Mouse (Mus musculus) T-helper 17 cell (primary cell): ENCODE results near the gene Zbtb44.

Source experiments
- in situ Hi-C, 2 experiments: fragments of 300-600 bp; cut with MboI, MseI; formaldehyde crosslinking; loops; 1 replicate in 1 of 2; 2 replicates in 1 of 2; pipeline ENCODE4 v1.15.1; 2025; ENCODE audit warnings: high pct_unique_total_duplicates in 2 of 2

Gene Zbtb44

DNA sequence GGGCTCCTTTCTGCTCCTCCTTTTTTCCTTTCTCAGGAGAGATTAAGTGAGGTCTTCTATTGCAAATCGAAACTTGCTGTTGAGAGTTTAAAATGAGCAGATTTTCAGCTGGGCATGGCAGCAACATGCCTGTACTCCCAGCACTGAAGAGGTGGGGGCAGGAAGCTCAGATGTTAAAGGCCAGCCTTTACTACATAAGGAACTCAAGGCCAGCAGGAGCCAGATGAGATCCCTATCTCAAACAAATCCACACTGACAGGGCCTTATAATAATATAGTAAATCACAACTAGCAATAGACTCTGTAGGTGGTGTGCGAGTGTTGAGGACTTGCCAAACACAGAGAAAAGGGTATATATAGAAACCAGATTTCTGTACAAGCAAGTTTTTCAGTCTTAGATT, 28.3 kb downstream of the Zbtb44 start:
- in situ Hi-C loops = loop anchor here in 1 of 2 experiments (10.0 kb wide), 1 partner anchor 784 kb away; no protein-coding TSS in a partner anchor

DNA sequence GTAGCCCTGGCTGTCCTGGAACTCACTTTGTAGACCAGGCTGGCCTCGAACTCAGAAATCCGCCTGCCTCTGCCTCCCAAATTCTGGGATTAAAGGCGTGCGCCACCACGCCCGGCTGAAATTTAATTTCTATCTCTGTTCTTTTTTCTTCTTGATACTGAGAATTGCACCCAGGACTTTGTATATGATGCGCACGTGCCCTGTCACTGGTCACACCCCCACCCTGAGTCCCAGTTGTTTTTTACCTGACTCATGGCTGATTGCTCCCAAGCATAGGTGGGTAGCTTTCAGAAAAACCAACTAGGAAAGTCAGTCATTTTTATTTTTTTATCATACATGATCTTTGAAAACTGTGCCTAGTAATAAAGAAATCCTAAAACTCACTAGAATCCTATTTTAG, 40.3 kb downstream of the Zbtb44 start:
- in situ Hi-C loops = no loop called here

DNA sequence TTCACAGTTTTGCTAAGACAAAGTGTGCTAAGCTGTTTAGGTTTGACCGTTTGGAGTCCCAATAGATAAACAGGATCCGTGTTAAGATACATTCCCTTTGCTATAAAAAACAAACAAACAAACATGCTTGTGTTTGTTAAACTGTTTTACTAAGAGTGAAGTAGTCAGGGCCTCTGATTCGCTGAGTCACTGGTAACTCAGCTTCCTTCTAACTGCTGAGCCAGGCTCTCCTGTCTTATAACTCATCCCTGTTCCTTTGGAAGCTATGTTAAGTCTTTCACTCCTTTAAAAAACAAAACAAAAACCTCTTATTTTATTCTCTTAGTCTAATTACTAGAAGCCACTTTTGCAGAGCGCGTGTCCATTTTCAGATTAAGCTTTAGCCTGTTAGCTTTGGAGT, 41.8 kb downstream of the Zbtb44 start:
- in situ Hi-C loops = no loop called here

DNA sequence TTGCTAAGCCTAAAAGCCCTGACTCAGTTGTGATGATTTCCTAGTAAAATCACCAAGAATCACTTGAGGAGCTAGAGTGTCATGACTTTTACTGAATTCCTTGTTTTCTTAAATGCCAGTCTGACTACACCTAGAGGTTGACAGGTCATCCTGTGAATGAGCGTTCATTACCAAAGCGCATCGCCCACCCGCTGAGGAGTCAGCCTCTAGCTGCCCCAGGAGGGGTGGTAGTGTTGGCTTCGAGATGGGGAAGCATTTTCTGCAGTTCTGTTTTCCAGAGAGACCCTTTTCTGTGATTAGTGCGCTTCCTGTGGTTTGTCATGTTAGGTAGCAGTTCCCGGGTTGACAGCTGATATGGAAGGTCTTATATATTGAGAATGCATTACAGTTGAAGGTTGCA, 43.4 kb downstream of the Zbtb44 start:
- in situ Hi-C loops = no loop called here

DNA sequence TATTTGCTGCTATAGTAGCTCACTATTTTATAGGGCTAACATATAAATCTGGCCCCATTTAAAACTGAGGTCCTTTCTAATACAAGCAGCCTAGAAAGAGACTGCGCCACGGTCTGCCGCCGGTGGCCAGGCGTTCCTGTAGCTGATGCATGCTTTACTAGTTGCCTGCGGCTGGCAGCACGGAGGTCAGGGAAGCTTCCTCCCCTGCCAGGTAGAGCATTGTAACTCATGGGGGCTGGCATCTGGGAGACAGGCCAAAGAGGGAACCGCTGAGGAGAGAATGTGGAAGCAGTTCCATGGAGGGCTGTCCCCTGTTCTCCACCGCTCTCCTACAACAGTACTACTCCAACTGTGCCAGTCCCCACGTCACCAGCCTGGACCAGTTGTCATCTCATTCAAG, 44.4 kb downstream of the Zbtb44 start:
- in situ Hi-C loops = no loop called here

DNA sequence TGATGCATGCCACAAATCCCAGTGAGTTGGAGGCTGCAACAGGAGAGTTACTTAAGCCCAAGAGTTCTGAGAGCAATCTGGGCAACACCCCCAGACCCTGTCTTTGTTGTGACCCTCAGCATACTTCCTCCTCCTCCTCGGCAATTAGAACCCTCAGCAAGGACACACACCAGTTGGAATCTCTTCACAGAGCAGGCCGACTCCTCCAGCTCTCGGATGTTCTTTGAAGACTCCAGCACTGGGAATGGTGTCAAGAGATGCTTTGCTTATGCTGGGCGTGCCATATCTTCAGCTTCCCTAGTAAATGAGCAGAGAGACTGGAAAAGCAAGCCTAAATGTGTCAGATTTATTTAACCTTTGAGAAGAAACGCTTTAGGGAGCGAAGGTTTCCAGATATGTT, 50.3 kb downstream of the Zbtb44 start:
- in situ Hi-C loops = loop anchor here in 1 of 2 experiments (5.0 to 10.0 kb wide), 3 partner anchors 598 to 1416 kb away; no protein-coding TSS in a partner anchor

DNA sequence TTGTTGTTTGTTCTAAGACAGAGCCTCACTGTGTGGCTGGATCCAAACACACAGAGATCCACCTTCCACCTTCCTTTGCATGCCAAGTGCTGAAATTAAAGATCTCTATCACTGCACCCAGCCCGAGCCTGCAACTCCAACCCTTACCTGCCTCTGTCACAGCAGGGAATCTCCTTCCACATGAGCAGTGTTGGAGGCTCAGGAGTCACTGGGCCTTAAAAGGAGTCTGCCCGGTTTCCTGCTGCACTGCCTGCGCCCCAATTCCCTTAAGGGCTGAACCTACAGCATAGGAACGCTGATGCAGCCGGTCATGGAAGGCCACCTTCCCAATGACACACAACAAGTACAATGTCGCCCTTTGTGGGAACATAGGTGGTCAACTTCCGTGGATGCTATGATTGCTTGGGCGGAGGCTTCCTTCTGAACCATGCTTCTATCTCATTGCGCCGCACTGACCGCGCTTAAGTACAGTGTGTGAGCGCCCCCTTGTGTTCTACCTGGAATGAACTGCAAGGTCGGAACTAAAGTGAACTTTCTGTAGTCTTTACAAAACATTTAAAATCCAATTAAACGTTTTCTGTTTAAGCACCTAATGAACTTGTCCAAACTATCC, 51.7 kb downstream of the Zbtb44 start:
- in situ Hi-C loops = loop anchor here in 1 of 2 experiments (5.0 to 10.0 kb wide), 3 partner anchors 600 to 1417 kb away; no protein-coding TSS in a partner anchor

DNA sequence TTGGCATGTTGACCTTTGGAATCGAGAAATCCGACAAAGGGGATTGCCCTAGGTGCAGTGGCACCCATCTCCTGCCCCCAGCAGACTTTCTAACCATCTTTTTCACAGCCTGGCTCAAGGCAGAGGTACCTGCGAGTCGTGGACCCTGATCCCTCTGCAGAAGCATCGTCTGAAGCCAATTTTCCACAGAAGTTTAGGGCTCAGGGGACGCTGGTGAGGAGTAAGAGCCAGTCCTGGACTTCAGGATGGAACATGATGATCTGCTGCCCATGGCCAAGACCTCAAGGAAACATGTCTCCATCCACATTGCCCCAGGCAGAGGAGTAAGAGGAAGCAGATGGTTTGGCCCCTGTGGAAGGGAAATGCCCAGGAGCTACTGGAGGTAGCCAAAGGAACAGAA, 52.3 kb downstream of the Zbtb44 start:
- in situ Hi-C loops = loop anchor here in 1 of 2 experiments (5.0 to 10.0 kb wide), 3 partner anchors 600 to 1418 kb away; no protein-coding TSS in a partner anchor

DNA sequence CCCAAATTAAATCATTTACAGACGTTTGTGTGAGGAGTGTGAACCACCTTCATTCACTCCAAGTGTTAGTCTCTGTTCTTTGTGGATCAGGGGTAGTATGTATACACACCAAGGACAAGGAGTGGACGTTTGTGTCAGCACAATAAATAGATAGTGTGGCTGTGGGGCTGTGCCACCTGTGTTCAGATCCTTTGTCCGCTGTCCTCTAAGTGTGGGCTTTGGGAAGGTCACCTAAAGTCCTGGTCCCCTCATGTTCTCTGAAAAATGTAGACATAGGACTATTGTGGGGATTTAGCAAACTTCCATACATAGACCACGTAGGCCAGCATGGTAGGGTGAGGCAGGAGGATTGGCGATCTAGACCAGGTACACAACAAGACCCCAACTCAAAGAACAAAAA, 55.1 kb downstream of the Zbtb44 start:
- in situ Hi-C loops = loop anchor here (5.0 to 10.0 kb wide), 4 partner anchors 133 to 1421 kb away; no protein-coding TSS in a partner anchor

DNA sequence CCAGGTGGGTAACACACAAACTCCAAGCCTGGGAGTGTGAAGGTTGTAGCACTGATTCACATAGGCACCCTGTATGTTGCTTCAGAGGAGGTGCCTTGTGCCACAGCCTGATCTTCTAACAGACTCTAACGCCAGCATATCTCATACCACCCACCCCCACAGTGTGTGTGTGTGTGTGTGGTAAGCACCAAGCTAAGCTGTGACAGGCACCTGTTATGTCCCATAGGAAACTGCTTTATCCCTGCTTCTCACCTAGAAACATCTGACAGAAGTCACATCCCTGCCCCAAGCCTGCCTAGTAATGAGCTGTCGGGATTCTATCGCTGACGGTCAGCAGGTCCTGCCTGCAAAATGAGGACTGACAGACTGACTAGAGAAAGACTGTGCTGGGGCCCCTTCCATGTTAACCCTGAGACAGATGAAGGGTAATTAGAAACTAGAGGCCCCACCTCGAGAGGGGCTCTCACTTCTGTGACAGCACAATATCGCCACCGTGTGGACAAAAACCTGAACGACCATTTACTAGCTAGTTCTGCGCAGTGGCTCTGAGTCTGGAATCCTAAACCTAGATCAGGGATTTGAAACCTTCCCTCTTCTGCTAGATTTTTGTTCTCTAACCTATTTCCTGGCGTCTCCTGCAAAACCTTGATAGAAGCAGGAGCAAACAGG, 55.8 kb downstream of the Zbtb44 start:
- in situ Hi-C loops = loop anchor here (5.0 to 10.0 kb wide), 4 partner anchors 134 to 1421 kb away; no protein-coding TSS in a partner anchor

DNA sequence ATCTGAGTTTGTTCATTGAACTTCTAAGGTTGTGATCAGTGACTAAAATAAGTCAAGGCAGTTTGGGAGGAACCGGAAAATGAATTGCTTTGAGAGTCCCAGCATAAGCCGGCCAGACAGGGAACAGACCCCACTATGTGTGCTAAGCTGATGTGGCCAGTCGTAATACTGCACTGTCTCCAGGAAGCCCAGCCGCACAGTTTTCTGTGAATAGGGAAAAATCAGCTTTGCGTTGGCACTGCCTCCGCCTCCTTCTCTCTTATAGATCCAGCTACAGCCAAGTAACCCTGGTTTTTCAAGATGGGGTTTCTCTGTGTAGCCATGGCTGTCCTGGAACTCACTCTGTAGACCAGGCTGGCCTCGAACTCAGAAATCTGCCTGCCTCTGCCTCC, 56.3 kb downstream of the Zbtb44 start:
- in situ Hi-C loops = loop anchor here (5.0 to 10.0 kb wide), 4 partner anchors 134 to 1422 kb away; no protein-coding TSS in a partner anchor

DNA sequence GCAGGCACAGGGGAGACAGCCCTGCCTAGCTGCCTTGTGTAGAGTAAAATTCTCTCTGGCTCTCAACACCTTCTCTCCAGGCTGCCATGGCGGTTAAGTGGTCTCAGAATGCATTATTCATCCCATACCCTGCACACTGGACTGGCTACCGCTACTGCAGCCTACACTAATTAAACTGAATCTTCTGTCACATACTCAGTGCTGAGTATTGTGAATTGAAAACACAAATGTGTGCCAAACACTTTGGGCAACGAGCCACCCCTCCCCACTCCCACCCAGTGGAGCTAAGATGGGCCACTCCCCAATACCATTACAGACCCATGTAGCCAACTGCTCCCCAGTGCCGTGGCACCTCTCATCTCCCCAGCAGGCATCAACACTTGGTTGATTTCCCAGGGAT, 57.0 kb downstream of the Zbtb44 start:
- in situ Hi-C loops = loop anchor here (5.0 to 10.0 kb wide), 4 partner anchors 135 to 1423 kb away; no protein-coding TSS in a partner anchor

DNA sequence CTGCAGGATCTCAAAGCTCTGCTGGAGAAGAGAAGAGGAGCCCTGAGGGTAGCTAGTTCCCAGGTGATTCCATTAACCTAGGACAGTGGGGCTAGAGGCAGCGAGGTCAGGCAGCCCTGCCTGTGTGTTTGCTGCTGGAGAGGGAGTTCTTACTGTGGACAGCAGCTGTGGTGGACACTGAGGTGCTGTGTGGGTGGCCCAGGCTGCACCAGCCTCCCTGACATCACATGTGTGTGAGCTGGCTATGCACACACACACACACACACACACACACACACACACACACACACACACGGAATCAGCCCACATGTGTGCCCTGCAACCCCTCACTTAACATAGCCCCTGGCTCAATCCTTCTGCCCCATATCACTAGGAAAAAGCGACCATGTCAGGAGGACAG, 57.7 kb downstream of the Zbtb44 start:
- in situ Hi-C loops = loop anchor here (5.0 to 10.0 kb wide), 4 partner anchors 136 to 1423 kb away; no protein-coding TSS in a partner anchor

DNA sequence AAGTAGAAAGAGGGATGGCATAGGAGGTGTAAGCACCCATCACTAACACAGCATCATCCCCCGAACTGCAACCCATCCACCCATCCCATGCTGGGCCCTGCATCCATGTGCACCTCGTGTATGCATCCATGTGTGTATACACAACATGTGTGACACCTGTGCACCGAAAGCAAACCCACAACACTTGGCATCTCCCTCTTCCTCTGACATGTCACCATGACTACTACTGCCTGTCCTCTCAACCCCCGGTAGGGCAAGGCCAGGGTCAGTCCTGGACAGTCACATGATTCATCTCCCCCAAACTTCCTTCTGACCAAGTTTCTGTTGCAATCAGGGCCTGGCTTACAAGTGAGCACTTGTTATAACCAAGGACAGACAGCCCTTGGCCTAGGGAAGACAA, 58.4 kb downstream of the Zbtb44 start:
- in situ Hi-C loops = loop anchor here (5.0 to 10.0 kb wide), 4 partner anchors 137 to 1424 kb away; no protein-coding TSS in a partner anchor

DNA sequence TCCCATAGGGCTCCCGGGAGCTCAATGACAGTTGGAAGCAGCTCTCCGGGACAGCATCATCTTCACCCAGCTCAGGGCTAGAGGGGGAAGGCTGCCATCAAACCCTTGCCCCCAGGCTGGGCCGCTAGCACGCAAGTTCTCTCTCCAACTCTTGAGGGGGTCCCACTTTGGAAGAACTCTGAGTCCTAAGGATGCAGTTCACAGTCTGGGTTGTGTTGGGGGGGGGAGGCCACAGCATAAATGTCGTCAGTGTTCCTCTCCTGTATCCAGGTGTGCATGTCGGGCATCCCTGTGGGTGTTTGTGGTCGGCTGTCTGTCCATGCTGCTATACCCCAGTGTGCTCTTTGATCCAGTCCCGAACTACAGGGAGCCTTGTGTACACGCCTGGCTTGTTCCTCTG, 59.1 kb downstream of the Zbtb44 start:
- in situ Hi-C loops = loop anchor here (5.0 to 10.0 kb wide), 4 partner anchors 137 to 1425 kb away; no protein-coding TSS in a partner anchor

DNA sequence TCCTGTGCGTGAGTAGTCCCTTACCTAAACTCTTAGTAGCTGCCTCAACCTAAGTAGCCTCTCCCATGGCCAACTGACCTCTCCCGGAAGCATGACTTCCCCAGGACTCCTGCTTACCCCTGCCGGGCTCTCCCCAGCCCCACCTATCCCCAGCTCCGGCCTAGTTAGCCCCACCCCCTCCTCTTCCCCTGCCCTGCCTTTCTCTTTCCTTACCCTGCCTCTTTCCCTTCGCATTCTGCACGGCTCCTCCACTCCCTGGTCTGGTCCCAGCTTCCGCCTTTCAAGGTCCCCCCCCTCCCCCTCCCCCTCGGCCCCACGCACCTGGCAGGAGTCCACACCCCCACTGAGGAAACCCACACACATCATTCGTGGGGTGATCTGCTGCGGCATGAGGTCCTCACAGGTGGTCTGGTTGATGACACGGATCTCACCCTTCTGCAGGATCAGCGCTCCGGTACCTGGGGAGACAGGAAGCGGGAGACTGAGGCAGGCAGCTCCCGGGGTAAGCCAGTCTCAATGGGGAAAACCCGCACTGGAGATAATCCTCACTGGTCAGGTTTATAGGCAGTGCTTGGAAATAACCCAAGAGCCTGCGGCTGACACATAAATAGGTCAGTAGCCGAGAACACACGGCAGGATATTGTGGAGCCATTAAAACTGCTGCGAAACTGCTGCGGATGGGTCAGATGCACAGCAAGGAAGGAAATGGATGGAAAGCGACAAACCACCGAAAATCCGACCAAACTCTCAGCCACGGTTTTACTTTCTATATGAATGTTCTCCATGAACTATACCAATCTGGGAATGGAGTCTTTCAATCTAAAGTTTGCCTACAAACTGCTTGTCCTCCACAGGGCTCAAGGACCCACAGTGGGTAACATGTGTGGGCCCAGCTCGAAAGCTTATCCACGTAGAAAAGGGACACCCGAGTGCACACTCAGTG, 59.9 kb downstream of the Zbtb44 start:
- in situ Hi-C loops = no loop called here

DNA sequence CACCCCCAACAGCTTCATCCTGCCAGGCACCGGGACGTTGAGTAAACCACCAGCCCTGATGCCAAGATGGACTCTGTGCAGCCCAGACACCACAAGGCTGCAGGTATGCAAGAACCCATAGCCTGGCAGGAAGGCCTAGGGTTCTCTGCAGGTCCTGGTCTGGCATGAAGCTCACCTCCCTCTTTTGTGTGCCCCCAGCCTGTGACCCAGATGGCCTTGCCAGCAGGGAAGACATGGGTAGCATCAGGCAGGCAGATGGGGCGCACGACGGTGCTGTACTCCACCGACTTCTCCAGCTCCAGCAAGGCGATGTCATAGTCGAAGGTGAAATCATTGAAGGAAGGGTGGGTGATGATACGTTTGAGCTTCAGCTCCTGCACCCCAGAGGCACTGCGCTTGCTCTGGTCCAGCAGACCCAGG, 60.7 kb downstream of the Zbtb44 start:
- in situ Hi-C loops = no loop called here

DNA sequence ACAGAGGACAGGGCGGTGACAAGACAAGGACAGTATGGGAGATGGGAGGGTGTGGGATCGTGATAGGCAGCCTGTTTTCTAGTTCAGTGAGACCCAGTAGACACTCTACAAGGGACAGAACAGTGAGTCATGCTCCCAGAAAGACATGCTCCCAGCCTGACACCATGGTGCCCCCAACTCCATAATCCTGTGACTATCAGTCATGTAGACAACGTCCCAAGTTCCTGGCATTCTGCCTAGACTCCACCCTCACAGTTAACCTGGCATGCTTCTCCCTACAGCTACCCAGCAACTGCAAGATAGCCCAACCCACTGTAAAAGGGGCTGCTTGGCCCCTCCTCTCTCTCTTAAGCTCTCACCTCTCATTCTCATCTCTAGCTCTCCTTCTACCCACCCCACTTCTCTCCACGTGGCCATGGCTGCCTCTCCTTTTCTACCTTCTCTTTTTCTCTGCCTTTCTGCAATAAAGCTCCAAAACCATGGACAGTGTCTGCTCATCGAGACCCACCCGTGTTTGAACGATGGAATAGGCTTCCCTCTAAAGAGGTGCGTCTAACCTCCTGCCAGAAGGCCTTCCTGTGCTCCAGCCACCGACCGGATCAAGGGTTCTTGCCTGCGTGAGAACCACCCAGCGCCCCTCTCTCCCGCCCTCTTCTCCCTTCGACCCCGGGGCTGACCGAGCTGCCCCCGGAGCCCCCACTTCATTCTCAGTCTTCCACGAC, 61.8 kb downstream of the Zbtb44 start:
- in situ Hi-C loops = no loop called here

DNA sequence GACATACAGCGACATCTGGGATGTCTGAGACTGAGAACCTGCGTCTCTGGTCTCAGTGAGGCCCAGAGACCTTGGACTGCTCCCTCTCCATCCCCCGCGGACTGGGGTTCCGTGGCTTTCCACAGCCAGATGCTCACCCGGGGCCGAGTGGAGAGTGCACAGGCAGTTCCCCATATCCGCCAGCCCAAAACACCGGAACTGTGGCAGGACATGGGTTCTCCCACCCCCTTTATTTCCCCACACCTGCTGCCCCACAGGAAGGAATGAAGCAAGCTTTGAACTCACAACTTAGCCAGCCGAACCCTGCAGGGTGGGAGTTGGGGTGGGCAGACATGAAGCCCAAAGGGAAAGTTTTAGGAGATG, 62.4 kb downstream of the Zbtb44 start:
- in situ Hi-C loops = no loop called here

DNA sequence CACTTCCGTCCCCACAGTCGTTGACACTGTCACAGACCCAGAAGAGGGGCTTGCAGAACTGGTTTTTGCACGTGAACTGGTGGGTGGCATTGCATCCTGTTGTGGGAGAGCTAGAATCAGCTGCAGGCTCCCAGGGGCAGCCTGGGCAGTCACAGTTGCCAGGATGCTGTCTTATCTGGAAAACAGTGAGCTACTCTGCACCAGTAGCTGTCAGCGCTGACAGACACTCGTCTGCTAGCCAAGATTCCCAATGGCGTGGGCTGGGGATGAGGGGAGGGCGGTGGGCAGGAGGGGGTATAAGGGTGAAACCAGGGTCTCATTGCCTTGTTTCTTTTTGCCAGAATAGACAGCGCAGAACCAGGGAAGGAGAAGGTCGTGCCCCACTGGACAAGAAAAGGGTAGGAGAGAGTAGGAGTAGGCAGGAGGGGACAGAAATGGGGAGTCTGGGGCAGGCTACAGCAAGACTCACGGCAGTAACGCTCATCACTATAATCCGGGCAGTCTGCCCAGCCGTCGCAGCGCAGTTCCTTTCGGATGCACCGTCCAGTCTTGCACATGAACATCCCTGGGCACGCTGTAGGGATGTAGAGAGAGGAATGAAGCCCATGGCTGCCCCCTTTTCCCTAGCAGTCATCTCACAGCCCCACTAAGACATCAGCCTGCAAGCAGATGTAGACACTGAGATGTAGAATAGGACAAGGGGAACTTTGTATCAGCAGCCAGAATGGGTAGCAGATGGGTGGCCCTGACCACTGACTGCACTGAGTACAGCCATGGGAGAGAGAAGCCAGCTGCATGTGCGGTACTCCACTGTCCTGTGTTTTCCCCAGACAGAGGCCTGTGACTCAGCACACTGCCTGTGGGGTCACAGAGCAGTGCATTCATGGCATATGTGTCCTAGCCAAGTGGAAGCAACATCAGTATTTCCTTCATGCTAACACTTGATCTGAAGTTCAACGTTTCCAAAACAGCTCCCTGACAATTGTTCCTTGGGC, 66.9 kb downstream of the Zbtb44 start:
- in situ Hi-C loops = no loop called here
